Mouse (Mus musculus): ENCODE measurements at regions not wholly inside any gene's neighbourhood (a gene's known extent, or its start where the extent isn't known, plus 50 kb on each side); places are given as distances from the start of the nearest gene placed in this dataset.

GRCm38 (mm10) chr9:41336801-41337200 is 175.3 kb upstream of the Ubash3b start:
- H3K36me3 ChIP-seq (ENCODE audit: control insufficient read depth, insufficient read depth) = no peaks in the 10 kb centered on the region
- no peak for TF ChIP-seq CTCF (IDR thresholded peaks at IDR 0.05; ENCODE audit: low read depth)
- H3K9me3 ChIP-seq (ENCODE audit: control insufficient read depth) = no peaks in the 10 kb centered on the region
- no peak overlapping the region for H3K9ac ChIP-seq (ENCODE audit: low read depth, low read length)
- no peaks in the 10 kb centered on the region for H3K27me3 ChIP-seq (replicated peaks; ENCODE audit: control insufficient read depth, insufficient read depth, low read length)
- ATAC-seq = no peak
- H3K4me3 ChIP-seq (ENCODE audit: low read depth, low read length) = no peak overlapping the region
- no peak overlapping the region for H3K4me2 ChIP-seq (replicated peaks; ENCODE audit: low read depth)
- WGBS = 68% methylated on average over 6 of the region's 6 CpGs
- H3K4me1 ChIP-seq (replicated peaks; ENCODE audit: control insufficient read depth, insufficient read depth, low read length) = no peaks in the 10 kb centered on the region
- H3K27ac ChIP-seq (ENCODE audit: low read depth, low read length) = no peak overlapping the region

GRCm38 (mm10) chr9:41334462-41335241 is 173.2 kb upstream of the Ubash3b start:
- Histone ChIP-seq H3K4me1 (replicated peaks; ENCODE audit: control insufficient read depth, insufficient read depth, low read length) (no peaks in the 10 kb centered on the region), H3K9me3 (ENCODE audit: control insufficient read depth) (no peaks in the 10 kb centered on the region), H3K4me3 (ENCODE audit: low read depth, low read length) (no peak overlapping the region), H3K9ac (ENCODE audit: low read depth, low read length) (no peak overlapping the region), H3K4me2 (replicated peaks; ENCODE audit: low read depth) (no peak overlapping the region), H3K27ac (ENCODE audit: low read depth, low read length) (no peak overlapping the region), H3K27me3 (replicated peaks; ENCODE audit: control insufficient read depth, insufficient read depth, low read length) (no peaks in the 10 kb centered on the region), H3K36me3 (ENCODE audit: control insufficient read depth, insufficient read depth) (no peaks in the 10 kb centered on the region)
- TF ChIP-seq CTCF (IDR thresholded peaks at IDR 0.05; ENCODE audit: low read depth) = no peak
- WGBS = 39% methylated on average over 10 of the region's 10 CpGs
- no peak for ATAC-seq

GRCm38 (mm10) chr9:41333526-41333925 is 172.0 kb upstream of the Ubash3b start:
- ATAC-seq = no peak
- Histone ChIP-seq H3K4me2 (replicated peaks; ENCODE audit: low read depth) (no peak overlapping the region), H3K4me3 (ENCODE audit: low read depth, low read length) (no peak overlapping the region), H3K9me3 (ENCODE audit: control insufficient read depth) (no peaks in the 10 kb centered on the region), H3K27me3 (replicated peaks; ENCODE audit: control insufficient read depth, insufficient read depth, low read length) (no peaks in the 10 kb centered on the region), H3K27ac (ENCODE audit: low read depth, low read length) (no peak overlapping the region), H3K4me1 (replicated peaks; ENCODE audit: control insufficient read depth, insufficient read depth, low read length) (no peaks in the 10 kb centered on the region), H3K36me3 (ENCODE audit: control insufficient read depth, insufficient read depth) (no peaks in the 10 kb centered on the region), H3K9ac (ENCODE audit: low read depth, low read length) (no peak overlapping the region)
- WGBS = 94% methylated on average over 1 of the region's 1 CpGs
- TF ChIP-seq CTCF (IDR thresholded peaks at IDR 0.05; ENCODE audit: low read depth) = no peak

GRCm38 (mm10) chr9:41328959-41329358 is 167.5 kb upstream of the Ubash3b start:
- ATAC-seq = no peak
- Histone ChIP-seq H3K36me3 (ENCODE audit: control insufficient read depth, insufficient read depth) (no peaks in the 10 kb centered on the region), H3K4me3 (ENCODE audit: low read depth, low read length) (no peak overlapping the region), H3K4me1 (replicated peaks; ENCODE audit: control insufficient read depth, insufficient read depth, low read length) (no peaks in the 10 kb centered on the region), H3K9me3 (ENCODE audit: control insufficient read depth) (no peaks in the 10 kb centered on the region), H3K27me3 (replicated peaks; ENCODE audit: control insufficient read depth, insufficient read depth, low read length) (no peaks in the 10 kb centered on the region), H3K9ac (ENCODE audit: low read depth, low read length) (no peak overlapping the region), H3K27ac (ENCODE audit: low read depth, low read length) (no peak overlapping the region), H3K4me2 (replicated peaks; ENCODE audit: low read depth) (no peak overlapping the region)
- TF ChIP-seq CTCF (IDR thresholded peaks at IDR 0.05; ENCODE audit: low read depth) = no peak
- WGBS = 97% methylated on average over 1 of the region's 1 CpGs

- H3K4me2 ChIP-seq (replicated peaks; ENCODE audit: low read depth) = no peak overlapping the region
- no peaks in the 10 kb centered on the region for H3K36me3 ChIP-seq (ENCODE audit: control insufficient read depth, insufficient read depth)
- H3K4me1 ChIP-seq (replicated peaks; ENCODE audit: control insufficient read depth, insufficient read depth, low read length) = no peaks in the 10 kb centered on the region
- no peak overlapping the region for H3K4me3 ChIP-seq (ENCODE audit: low read depth, low read length)
- 42% methylated on average over 5 of the region's 5 CpGs for WGBS
- no peaks in the 10 kb centered on the region for H3K9me3 ChIP-seq (ENCODE audit: control insufficient read depth)
- TF ChIP-seq CTCF (IDR thresholded peaks at IDR 0.05; ENCODE audit: low read depth) = no peak
- H3K9ac ChIP-seq (ENCODE audit: low read depth, low read length) = no peak overlapping the region
- H3K27me3 ChIP-seq (replicated peaks; ENCODE audit: control insufficient read depth, insufficient read depth, low read length) = no peaks in the 10 kb centered on the region
- ATAC-seq = no peak
- H3K27ac ChIP-seq (ENCODE audit: low read depth, low read length) = no peak overlapping the region
These were observed 167.0 kb upstream of the Ubash3b start for GRCm38 (mm10) chr9:41328480-41328879.

GRCm38 (mm10) chr9:41328056-41328455 is 166.6 kb upstream of the Ubash3b start:
- no peak for ATAC-seq
- 25% methylated on average over 1 of the region's 1 CpGs for WGBS
- no peak for TF ChIP-seq CTCF (IDR thresholded peaks at IDR 0.05; ENCODE audit: low read depth)
- no peak overlapping the region for H3K9ac ChIP-seq (ENCODE audit: low read depth, low read length)
- no peaks in the 10 kb centered on the region for H3K27me3 ChIP-seq (replicated peaks; ENCODE audit: control insufficient read depth, insufficient read depth, low read length)
- H3K4me2 ChIP-seq (replicated peaks; ENCODE audit: low read depth) = no peak overlapping the region
- no peaks in the 10 kb centered on the region for H3K4me1 ChIP-seq (replicated peaks; ENCODE audit: control insufficient read depth, insufficient read depth, low read length)
- H3K9me3 ChIP-seq (ENCODE audit: control insufficient read depth) = no peaks in the 10 kb centered on the region
- H3K36me3 ChIP-seq (ENCODE audit: control insufficient read depth, insufficient read depth) = no peaks in the 10 kb centered on the region
- H3K27ac ChIP-seq (ENCODE audit: low read depth, low read length) = no peak overlapping the region
- H3K4me3 ChIP-seq (ENCODE audit: low read depth, low read length) = no peak overlapping the region
